Mouse (Mus musculus) cerebellum, adult 2 months (tissue): ENCODE measurements around the gene Robo1.

Experiments
- CTCF ChIP-seq: fragments of 200-500 bp; IDR thresholded peaks from 2 replicates; pipeline ENCODE4 v1.5.1; 2011; ENCODE audit warnings: low read depth, mild to moderate bottlenecking, control low read depth, low read length, moderate library complexity, borderline replicate concordance; ENCODE audit not compliant: insufficient read depth
- POLR2A ChIP-seq: fragments of 200-500 bp; IDR thresholded peaks from 2 replicates; pipeline ENCODE4 v1.6.1; 2011; ENCODE audit warnings: low read length, control low read depth, borderline replicate concordance; ENCODE audit not compliant: insufficient read depth

- TF ChIP-seq CTCF (no peak), POLR2A (no peak)
These were observed 631.8 kb downstream of the Robo1 start for GRCm38 (mm10) chr16:72939862-72940261.
